11 mouse cellular contexts compared by ENCODE assay signal in genomic region chr10:70039871-70040291, GRCm38 (mm10). TPM values are rescaled to one million over a fixed set of nuclear protein-coding genes. Genes with fewer than 3 reads are reported as not detected.
A peak's percentile ranks its signal among the peaks of the same experiment; 100 is the strongest.
DNase-seq lines count a peak whose midpoint lies in the region; ATAC-seq lines count a peak whose summit lies in the region.
"Had no signal": no experiment of that assay in that cellular context is flagged by ENCODE, and none has a peak within 500 bp of the region (broad histone marks: within the 10 kb centered on the region; RNA-seq: fewer than 3 reads in every experiment).

No protein-coding gene starts in this region.

- no peak overlapping the region for H3K4me2 ChIP-seq in embryonic facial prominence, embryonic 14.5 days (ENCODE audit: low read depth, low read length)
- H3K4me2 ChIP-seq: lung, embryonic 15.5 days had no signal

- H3K36me3 ChIP-seq in embryonic facial prominence, embryonic 14.5 days (ENCODE audit: control insufficient read depth, insufficient read depth, low read length) = no peaks in the 10 kb centered on the region
- H3K36me3 ChIP-seq in embryonic facial prominence, embryonic 10.5 days (replicated peaks) = no peaks in the 10 kb centered on the region
- H3K36me3 ChIP-seq in splenic B cell, adult 2 months (ENCODE audit: control insufficient read depth, insufficient read depth, low read length, poor library complexity, severe bottlenecking) = no peaks in the 10 kb centered on the region
- no peaks in the 10 kb centered on the region for H3K36me3 ChIP-seq in hindbrain, embryonic 10.5 days
- H3K36me3 ChIP-seq: lung, embryonic 15.5 days had no signal

- H3K9ac ChIP-seq in embryonic facial prominence, embryonic 14.5 days (ENCODE audit: low read depth, low read length) = no peak overlapping the region
- H3K9ac ChIP-seq: lung, embryonic 15.5 days had no signal

- 53% methylated on average over 17 of the region's 17 CpGs for WGBS in embryonic facial prominence, embryonic 14.5 days
- WGBS in embryonic facial prominence, embryonic 10.5 days = 79% methylated on average over 17 of the region's 17 CpGs
- WGBS in hindbrain, embryonic 10.5 days = 88% methylated on average over 17 of the region's 17 CpGs

- peak; percentile 79 for DNase-seq in embryonic facial prominence, embryonic 14.5 days (ENCODE audit: low spot score)
- DNase-seq in embryonic facial prominence, embryonic 10.5 days (ENCODE audit: low spot score) = no peak
- DNase-seq in B cell, adult 2 months = peak; percentile 66 to 71
- DNase-seq in gastrocnemius, postnatal 14 days = peak; percentile 55
- DNase-seq in splenic B cell, adult 2 months (ENCODE audit: low read depth, low spot score) = peak; percentile 73
- no peak for DNase-seq in left cerebral cortex, postnatal 14 days (ENCODE audit: low spot score in 2 of 2)
- no peak for DNase-seq in hindbrain, embryonic 10.5 days (ENCODE audit: low spot score)
- DNase-seq: cerebellum, adult 2 months had no signal

- no peaks in the 10 kb centered on the region for H3K9me3 ChIP-seq in embryonic facial prominence, embryonic 14.5 days (ENCODE audit: control insufficient read depth, low read length)
- H3K9me3 ChIP-seq in embryonic facial prominence, embryonic 10.5 days = no peaks in the 10 kb centered on the region
- H3K9me3 ChIP-seq in hindbrain, embryonic 10.5 days = no peaks in the 10 kb centered on the region
- H3K9me3 ChIP-seq: lung, embryonic 15.5 days had no signal

- H3K27ac ChIP-seq in embryonic facial prominence, embryonic 14.5 days (replicated peaks; ENCODE audit: low read depth, low read length) = no peak overlapping the region
- no peak overlapping the region for H3K27ac ChIP-seq in embryonic facial prominence, embryonic 10.5 days (replicated peaks)
- no peak overlapping the region for H3K27ac ChIP-seq in hindbrain, embryonic 10.5 days
- H3K27ac ChIP-seq: lung, embryonic 15.5 days had no signal

- no peak overlapping the region for H3K4me3 ChIP-seq in embryonic facial prominence, embryonic 14.5 days (ENCODE audit: low read depth, low read length)
- H3K4me3 ChIP-seq in embryonic facial prominence, embryonic 10.5 days = no peak overlapping the region
- H3K4me3 ChIP-seq in hindbrain, embryonic 10.5 days = no peak overlapping the region
- H3K4me3 ChIP-seq: lung, embryonic 15.5 days had no signal

- H3K27me3 ChIP-seq in embryonic facial prominence, embryonic 14.5 days (replicated peaks; ENCODE audit: control insufficient read depth, insufficient read depth, low read length) = no peaks in the 10 kb centered on the region
- no peaks in the 10 kb centered on the region for H3K27me3 ChIP-seq in embryonic facial prominence, embryonic 10.5 days (replicated peaks; ENCODE audit: low read depth, poor library complexity, severe bottlenecking)
- no peaks in the 10 kb centered on the region for H3K27me3 ChIP-seq in splenic B cell, adult 2 months (ENCODE audit: control insufficient read depth, insufficient read depth, low read length, poor library complexity, severe bottlenecking)
- H3K27me3 ChIP-seq in hindbrain, embryonic 10.5 days (ENCODE audit: insufficient read depth, poor library complexity, severe bottlenecking) = no peaks in the 10 kb centered on the region
- H3K27me3 ChIP-seq: lung, embryonic 15.5 days had no signal

- peak; percentile 82 for ATAC-seq in embryonic facial prominence, embryonic 14.5 days (ENCODE audit: low read depth)
- ATAC-seq in erythroid progenitor cell, adult 5-6 weeks (replicated peaks; ENCODE audit: low FRiP score, poor library complexity, severe bottlenecking) = no peak
- ATAC-seq: hindbrain, embryonic 16.5 days had no signal

- no peaks in the 10 kb centered on the region for H3K4me1 ChIP-seq in embryonic facial prominence, embryonic 14.5 days (ENCODE audit: control insufficient read depth, insufficient read depth, low read length)
- H3K4me1 ChIP-seq in embryonic facial prominence, embryonic 10.5 days = no peaks in the 10 kb centered on the region
- H3K4me1 ChIP-seq in hindbrain, embryonic 10.5 days (replicated peaks) = no peaks in the 10 kb centered on the region
- H3K4me1 ChIP-seq: lung, embryonic 15.5 days had no signal

- intact Hi-C loops in gastrocnemius, postnatal 14 days (cut with DNase I; ENCODE audit: low total_unique reads) = no loop called here
- intact Hi-C loops in left cerebral cortex, postnatal 14 days (cut with DNase I) = no loop called here

RNA-seq across cellular contexts. Expression of gene Ccdc6, which starts 57.0 kb away (rescaled TPM):
- 19.7 and 20.4 TPM in 2 replicates for polyA plus RNA-seq in embryonic facial prominence, embryonic 14.5 days (2014; fragmentation: Nextera tagmentation; extraction: Ambion mirVana)
- polyA plus RNA-seq in embryonic facial prominence, embryonic 10.5 days (2016; fragmentation: Nextera tagmentation; extraction: Ambion mirVana) = 19.6 and 19.9 TPM in 2 replicates
- total RNA-seq in gastrocnemius, postnatal 14 days (2021) = 10 to 100 TPM; 69.5 to 75.2 TPM
- total RNA-seq in left cerebral cortex, postnatal 14 days (2021) = 10 to 100 TPM; 53.9 to 58.8 TPM
- 14.2 and 18.2 TPM in 2 replicates for polyA plus RNA-seq in hindbrain, embryonic 10.5 days (2016; fragmentation: Nextera tagmentation; extraction: Ambion mirVana)
- total RNA-seq in erythroid progenitor cell, adult 5-6 weeks (2015; ENCODE audit: low replicate concordance) = 25.2 and 45.0 TPM in 2 replicates
- total RNA-seq in erythroid progenitor cell, adult 5-6 weeks (2017; ENCODE audit: low replicate concordance) = 46.6 and 61.2 TPM in 2 replicates

Comparison
In these comparisons a context has a peak if more than half of its experiments do, and no peak if none do; other contexts are left out.
1. DNase-seq: peak in embryonic facial prominence, embryonic 14.5 days (single experiment), B cell, adult 2 months (2 of 2), gastrocnemius, postnatal 14 days (single experiment) and splenic B cell, adult 2 months (single experiment); none in embryonic facial prominence, embryonic 10.5 days (single experiment), left cerebral cortex, postnatal 14 days (0 of 2) and hindbrain, embryonic 10.5 days (single experiment).